Mouse (Mus musculus) myocyte (in vitro differentiated cells): ENCODE measurements around the gene Gpm6a.

Experiments used
- CEBPB ChIP-seq: IDR thresholded peaks from 2 replicates; pipeline ENCODE4 v1.6.1; 2011; ENCODE audit warnings: mild to moderate bottlenecking, moderate library complexity; ENCODE audit not compliant: poor library complexity, insufficient read depth, severe bottlenecking
- E2F4 ChIP-seq: IDR thresholded peaks from one replicate; pipeline ENCODE4 v1.6.1; 2011; ENCODE audit warnings: mild to moderate bottlenecking, control low read depth, moderate library complexity; ENCODE audit not compliant: insufficient read depth
- MAX ChIP-seq: IDR thresholded peaks from one replicate; pipeline ENCODE4 v1.6.1; 2011; ENCODE audit warnings: low read depth, mild to moderate bottlenecking, control low read depth
- MYOD1 ChIP-seq, 3 experiments: IDR thresholded peaks; one replicate each; pipeline ENCODE4 v1.6.1; 2011; ENCODE audit warnings: control low read depth in 2 of 3, low read depth in 2 of 3, mild to moderate bottlenecking in 2 of 3, moderate library complexity in 1 of 3; ENCODE audit not compliant: insufficient read length in 2 of 3, control insufficient read depth in 1 of 3
- MYOG ChIP-seq, 3 experiments: IDR thresholded peaks; one replicate each; pipeline ENCODE4 v1.6.1; 2011; ENCODE audit warnings: control low read depth in 2 of 3, low read depth in 2 of 3, mild to moderate bottlenecking in 2 of 3; ENCODE audit not compliant: insufficient read length in 2 of 3, control insufficient read depth in 1 of 3, insufficient read depth in 1 of 3
- POLR2A ChIP-seq: IDR thresholded peaks from one replicate; pipeline ENCODE4 v1.6.1; 2011; ENCODE audit warnings: low read depth, mild to moderate bottlenecking, control low read depth, moderate library complexity; ENCODE audit not compliant: insufficient read length
- POLR2AphosphoS2 ChIP-seq: IDR thresholded peaks from one replicate; pipeline ENCODE4 v1.6.1; 2011; ENCODE audit warnings: low read depth, control low read depth; ENCODE audit not compliant: insufficient read length
- REST ChIP-seq: IDR thresholded peaks from one replicate; pipeline ENCODE4 v1.6.1; 2011; ENCODE audit warnings: mild to moderate bottlenecking, control low read depth, moderate library complexity; ENCODE audit not compliant: insufficient read depth, insufficient read length
- SRF ChIP-seq: IDR thresholded peaks from one replicate; pipeline ENCODE4 v1.6.1; 2011; ENCODE audit warnings: low read depth; ENCODE audit not compliant: control insufficient read depth, insufficient read length
- TCF12 ChIP-seq: IDR thresholded peaks from one replicate; pipeline ENCODE4 v1.6.1; 2011; ENCODE audit warnings: mild to moderate bottlenecking, control low read depth; ENCODE audit not compliant: poor library complexity, insufficient read depth, severe bottlenecking
- TCF3 ChIP-seq: IDR thresholded peaks from one replicate; pipeline ENCODE4 v1.6.1; 2011; ENCODE audit warnings: low read depth, control low read depth; ENCODE audit not compliant: insufficient read length
- USF1 ChIP-seq: IDR thresholded peaks from one replicate; pipeline ENCODE4 v1.6.1; 2011; ENCODE audit warnings: low read depth, mild to moderate bottlenecking, control low read depth, moderate library complexity

DNA sequence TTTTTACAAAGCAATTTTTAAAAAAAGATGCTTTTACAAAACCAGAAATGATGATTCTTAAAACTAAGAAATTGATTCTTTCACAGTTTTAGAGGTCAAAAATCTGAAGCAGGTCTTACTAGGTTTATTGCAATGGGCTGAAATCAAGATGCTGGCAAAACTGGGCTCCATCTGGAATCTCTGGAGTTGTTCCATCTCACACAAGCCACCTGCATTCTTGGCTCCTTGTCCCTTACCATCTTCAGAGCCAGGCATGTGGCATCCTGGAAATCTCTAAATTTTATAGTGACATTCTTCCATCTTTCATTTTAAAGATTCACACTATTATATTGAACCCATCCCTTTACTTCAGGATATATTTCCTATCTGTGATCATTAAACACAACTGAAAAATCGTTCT, 88.3 kb downstream of the Gpm6a start:
- TF ChIP-seq POLR2A (no peak), MAX (no peak), MYOG (IDR thresholded peaks at IDR 0.05; ENCODE audit: control insufficient read depth in 1 of 3, insufficient read depth in 1 of 3, insufficient read length in 2 of 3, low read depth in 2 of 3) (no peak), USF1 (no peak), E2F4 (no peak), TCF12 (no peak), MYOD1 (IDR thresholded peaks at IDR 0.05; ENCODE audit: control insufficient read depth in 1 of 3, insufficient read length in 2 of 3, low read depth in 2 of 3) (no peak), POLR2AphosphoS2 (no peak), CEBPB (no peak), REST (no peak), TCF3 (no peak), SRF (no peak)
